Mouse (Mus musculus) T-cell, adult 2 months (primary cell): Measurements from ENCODE around the gene 1700016H13Rik.

ENCODE experiments used
- DNase-seq: peaks from one replicate; pipeline ENCODE4 v3.0.0; 2022; ENCODE audit warnings: low spot score

Gene 1700016H13Rik

DNA sequence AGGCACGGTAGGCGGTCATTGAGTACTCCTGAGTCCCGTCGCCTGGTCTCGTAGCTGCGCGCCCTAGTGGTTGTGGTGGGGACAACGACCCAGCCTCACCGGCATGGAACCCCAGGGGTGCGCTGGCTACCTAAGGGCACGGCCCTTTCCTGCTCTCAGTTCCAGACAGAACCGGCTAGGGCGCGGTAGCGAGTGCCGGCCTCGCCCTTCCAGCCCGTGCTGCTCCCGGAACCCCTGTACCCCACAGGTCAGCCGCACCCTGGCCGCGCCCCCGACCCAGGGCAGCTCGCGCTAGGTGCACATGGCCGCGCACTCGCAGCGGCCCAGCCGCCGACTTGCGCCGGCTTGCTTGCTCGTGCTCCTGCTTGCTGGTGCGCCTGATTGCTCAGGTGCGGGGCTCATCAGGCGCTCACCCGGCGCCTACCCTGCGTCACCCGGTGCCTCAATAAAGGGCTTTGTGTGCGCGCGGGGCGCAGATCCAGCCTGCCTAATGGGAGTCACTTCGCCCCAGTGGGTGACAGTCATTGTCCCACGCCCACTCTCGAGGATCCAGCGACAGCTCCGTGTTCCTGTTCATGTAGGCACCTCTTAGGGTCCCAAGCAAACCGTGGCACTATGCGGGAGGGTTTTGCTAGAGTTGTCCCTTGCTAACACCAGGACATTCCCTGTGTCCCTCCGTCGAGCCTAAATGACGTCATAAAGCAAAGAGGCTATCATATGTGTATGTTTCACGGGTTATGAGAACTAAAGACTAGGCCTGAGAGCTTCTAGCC is at the start of gene 1700016H13Rik:
TSS of gene 1700016H13Rik (minus strand) at position 665 of the 773 bp plus-strand sequence.
- peak; percentile 72 for DNase-seq

DNA sequence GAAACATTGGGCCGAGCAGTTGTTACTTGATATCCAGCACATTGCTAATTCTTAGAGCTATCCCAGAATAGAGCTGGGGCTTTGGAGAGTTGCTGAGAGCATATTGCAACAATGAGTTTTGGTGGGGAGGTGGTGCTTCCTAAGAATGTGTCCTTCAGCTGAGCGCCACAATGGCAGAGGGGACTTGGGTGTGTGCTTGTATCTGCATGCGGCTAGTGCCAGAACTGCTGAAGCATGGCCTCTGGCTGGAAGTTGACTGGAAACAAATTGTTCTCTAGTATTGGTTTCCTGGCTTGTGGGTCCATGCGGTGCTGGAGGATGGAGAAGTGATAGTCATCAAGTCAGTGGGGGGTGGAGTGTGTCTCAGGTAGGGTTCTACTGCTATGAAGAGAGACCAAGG is 49.5 kb upstream of the 1700016H13Rik start:
- DNase-seq = no peak

DNA sequence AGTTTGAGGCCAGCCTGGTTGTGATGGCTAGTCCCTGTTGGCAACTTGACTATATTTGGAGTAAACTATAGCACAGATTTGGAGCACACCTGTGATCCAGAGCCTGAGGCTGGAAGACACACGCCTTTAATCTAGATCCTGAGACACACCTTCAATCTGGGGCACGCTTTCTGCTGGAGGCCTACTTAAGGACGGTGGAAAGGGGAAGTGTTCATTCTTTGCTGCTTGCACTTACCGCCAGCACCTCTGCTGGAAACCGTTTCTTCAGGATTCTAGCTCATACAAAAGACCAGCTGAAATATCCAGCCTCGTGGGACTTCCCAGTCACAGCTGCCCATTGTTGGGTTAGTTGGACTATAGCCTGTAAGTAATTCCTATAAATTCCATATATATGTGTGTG is 46.7 kb upstream of the 1700016H13Rik start:
- no peak for DNase-seq

DNA sequence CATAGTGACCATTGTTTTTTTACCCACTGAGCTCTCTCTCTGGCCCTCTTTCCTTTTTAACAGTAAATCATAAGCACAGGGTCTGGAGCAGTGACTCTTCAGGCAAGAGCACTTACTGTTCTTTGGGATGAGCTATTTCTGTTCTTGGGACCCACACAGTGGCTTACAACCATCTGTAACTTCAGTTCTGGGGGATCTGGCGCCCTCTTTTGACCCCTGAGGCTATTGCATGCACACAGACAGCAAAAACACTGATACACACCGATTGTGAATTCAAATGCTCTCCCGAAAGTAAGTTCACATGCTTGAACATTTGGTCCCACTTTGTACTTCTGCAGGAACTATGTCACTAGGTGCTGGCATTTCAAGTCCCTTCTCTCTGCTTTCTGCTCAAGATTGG is 45.7 kb upstream of the 1700016H13Rik start:
- DNase-seq = no peak

DNA sequence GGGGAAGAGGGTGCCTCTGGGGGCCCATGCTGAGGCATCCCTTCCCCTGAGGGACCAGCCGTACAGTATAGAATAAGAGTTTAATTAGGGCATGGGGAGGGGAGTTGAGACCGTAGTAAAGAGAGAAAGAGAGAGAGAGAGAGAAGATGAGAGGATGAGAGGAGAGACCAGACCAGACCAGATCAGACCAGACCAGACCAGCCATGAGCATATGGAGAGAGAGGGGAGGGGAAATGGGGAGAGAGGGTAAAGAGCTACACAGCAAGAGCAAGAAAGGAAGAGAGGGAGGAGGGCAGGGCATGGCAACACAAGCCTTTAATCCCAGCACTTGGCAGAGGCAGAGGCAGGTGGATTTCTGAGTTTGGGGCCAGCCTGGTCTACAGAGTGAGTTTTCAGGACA is 44.9 kb upstream of the 1700016H13Rik start:
- DNase-seq = no peak

DNA sequence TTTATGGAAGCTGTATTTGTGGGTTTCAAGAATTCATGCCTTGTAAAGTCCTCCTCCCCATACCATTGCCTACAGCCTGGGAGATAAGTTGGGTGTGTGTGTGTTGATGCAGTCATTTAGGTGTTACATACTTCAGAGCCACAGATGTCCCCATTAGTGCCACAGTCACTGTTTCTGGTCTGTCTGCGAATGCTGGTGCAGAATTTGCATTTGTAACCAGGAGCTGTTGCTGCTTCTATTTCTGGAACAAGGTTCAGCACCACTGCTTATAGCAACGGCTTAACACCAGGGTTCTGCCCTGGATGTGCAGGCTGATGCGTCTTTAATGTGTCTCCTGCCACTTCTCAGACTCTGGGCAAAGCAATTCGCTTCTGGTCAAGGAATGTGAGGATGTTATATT is 43.7 kb upstream of the 1700016H13Rik start:
- DNase-seq = no peak

DNA sequence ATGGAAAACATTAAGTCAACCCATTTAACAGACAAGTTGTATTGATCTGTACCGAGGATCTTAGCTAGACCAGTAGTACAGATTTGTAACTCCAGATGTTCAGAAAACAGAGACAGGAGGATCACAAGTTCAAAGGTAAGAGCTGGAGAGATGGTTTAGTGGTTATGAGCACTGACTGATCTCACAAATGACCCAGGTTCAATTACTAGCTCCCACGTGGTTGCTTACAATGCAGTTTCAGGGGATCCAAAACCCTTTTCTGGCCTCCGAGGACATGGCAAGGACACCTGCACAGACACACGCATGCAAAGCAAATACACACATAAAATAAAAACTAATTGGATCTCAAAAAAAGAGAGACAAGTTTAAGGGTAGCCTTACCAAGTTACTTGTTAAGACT is 42.8 kb upstream of the 1700016H13Rik start:
- no peak for DNase-seq

DNA sequence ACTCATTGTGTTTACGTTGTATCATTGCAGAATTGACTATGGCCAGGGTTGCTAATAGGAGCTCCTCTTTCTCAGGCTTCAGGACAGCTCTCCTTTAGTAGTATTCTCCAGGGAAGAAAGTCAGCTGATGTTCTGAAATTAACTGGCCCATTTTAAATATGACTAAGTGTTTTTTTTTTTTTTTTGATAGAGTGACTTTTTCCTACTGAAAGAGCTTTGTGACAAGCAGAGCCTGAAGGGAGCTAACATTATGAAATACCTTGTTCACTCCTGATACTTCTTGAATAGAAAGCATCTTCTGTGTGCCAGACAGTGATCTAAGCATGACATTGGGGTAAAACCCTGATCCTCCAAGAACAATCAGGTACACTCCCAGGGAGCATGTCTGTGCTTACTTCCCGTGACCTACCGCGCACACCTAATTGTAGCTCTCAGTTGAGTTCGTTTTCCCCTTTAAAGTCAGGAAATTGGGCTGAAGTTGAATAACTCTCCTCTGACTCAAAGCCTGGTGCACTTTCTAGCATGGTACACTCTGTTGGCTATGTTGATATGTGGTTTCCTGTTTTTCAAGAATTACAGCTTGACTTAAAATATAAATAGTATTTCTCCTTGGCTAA is 42.2 kb upstream of the 1700016H13Rik start:
- peak; percentile 43 for DNase-seq

DNA sequence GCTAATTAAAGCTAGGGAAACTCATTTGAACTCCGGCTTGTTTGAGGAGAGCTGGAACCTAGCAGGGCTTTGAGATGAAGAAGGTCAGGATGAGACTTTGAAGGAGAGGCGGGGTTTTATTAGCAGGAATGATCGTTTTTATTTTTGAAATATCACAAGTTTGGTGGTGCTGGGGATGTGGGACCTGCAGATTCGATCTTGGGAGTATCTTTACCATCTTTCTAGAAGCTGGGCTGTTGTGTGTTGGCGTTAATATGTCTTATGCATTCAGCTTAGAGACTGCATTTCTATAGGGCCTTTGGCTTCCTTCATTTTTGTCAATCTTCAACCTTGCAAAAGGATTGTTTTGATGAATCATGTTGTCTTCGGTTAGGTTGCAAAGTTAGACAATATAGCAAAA is 38.3 kb upstream of the 1700016H13Rik start:
- no peak for DNase-seq

DNA sequence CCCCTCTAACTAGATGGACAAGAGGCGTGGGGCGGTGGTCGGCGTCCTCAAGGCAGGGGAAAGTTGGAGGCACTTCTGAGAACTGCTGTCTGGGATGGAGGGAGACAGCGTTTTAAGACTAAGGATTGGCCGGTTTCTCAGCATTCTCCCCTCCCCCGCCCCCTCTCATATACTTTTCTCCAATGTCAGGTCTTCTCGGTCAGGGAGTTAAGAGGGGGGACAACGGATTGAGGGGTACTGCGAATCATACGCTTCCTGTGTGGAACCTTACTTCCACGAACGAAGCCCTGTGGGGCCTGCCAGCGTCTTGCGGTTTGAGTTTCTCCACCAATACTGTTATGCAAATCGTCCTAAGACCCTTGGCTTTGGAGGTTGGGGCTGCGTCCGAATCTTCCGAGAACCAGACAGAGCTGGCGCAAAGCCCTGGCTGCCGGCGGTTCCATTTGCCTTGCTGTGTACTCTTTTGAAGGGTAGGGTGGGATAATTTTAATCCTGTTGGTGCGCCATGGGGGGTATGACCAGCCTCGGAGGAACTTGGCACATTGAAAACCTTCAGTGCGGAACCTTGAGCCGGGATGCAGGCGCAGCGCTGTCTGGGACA is 37.3 kb upstream of the 1700016H13Rik start:
- no peak for DNase-seq

DNA sequence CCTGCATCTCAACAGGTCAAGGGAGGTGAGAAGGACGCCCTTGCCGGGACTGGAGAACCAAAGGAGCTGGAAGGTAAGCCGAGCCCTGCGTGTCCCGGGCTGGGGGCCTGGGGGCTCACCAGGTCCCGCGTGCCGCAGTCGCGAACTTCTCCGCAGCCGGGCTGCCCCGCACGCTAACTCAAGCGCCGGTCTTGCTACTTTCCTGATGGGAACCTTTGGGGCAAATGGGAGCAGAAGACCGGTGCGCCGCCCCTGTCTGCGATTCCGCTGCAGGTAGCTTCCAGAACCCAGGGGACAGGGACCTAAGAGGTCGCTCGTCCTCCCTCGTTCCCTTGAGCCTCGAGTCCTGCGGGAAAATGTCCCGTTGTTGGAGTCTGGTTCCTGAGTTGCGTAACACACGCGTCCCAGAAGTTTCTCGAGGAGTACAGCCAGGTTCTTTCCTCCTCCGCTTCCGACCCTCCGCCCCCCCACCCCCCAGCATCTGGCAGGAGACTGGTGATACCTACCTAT is 36.8 kb upstream of the 1700016H13Rik start:
- no peak for DNase-seq

DNA sequence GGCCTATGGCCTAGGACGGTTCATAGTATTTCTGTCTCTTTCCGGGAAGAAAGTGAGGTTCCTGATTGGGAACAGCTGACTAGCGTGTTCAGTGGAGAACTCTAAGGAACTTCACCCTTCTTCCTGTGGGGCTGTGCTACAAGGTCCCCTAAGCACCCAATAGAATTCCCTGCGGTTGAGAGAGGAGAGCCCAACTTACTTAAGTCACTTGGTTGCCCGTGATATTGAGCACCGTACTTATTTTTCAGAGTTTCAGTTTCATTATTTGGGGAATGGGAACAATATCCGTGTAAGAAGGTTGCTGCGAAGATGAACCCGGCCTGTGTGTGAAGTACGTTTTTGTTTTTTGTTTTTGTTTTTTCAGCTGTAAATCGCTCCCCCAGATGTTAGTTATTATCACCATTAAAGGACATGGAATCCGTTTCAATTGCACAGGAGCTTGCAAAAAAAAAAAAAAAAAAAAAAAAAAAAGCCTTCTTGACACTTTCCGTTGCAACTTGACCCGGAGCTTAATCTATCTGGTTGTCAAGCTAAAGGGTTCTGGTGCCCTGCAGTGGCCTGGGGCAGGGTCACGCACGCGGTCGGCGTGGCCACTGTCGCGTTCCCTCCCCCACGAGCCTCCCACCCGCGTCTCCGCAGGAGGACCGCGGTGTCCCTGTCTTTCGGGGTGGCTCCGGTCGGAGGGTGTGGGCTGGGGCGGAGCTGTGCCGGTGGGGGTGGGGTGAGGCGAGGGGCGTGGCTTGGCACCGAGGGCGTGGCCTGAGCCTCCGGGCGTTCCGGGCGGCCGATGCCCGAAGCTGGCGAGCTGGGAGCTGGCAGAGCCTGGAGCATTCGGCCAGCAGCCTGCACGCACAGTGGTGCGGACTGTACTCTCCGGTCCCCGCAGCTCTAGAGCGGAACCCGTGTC is 36.1 kb upstream of the 1700016H13Rik start, which contains the start of gene Aff1:
TSS of gene Aff1 (plus strand) at position 751 of the 907 bp plus-strand sequence.
- DNase-seq = peak; percentile 79

DNA sequence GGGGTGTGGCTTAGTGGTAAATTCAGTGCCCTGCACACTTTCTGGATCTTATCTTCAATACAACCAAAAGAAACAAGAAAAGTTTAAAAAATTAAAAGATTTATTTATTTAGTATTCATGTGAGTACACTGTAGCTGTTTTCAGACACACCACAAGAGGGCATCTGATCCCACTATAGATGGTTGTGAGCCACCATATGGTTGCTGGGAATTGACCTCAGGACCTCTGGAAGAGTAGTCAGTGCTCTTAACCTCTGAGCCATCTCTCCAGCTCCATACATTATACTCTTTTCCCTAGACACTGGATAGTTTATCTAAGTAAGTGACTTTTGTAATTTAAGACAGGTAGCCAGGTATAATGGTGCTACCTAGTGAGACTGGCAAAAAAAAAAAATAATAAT is 35.4 kb upstream of the 1700016H13Rik start:
- DNase-seq = no peak

DNA sequence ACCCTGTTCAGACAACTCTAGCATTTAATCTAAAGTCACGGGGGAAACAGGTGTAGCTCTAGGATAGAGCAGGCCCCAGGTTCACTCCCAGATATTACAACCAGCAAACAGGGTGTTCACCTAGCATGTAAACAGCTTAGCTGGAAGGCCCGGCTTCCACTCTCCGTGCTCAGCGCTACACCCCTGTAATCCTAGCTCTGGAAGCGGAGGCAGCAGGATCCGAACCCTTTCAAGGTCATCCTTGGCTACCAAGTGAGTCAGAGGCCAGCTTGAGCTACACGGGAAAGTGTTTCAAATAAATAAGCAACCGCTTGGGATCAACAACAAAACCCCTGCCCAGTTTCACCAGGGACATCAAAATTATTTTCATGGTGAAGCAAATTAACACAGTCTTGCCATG is 34.4 kb upstream of the 1700016H13Rik start:
- no peak for DNase-seq

DNA sequence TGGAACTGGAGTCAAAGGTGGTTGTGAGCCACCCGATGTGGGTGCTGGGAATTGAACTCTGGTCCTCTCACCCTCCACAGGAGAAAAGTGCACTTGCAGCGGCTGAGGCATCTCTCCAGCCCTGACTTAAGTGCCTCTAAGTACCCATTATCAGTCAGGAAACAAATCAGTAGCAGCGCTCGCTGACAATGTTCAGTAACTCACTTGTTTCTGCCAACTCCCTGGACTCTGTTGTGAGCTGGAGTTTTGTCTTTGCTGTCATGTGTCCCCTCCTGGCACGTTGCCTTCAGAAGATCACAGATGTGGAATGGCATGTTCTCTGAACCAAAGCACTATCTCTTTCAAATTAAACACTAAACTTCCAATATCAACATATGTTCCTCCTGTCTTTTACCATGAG is 33.8 kb upstream of the 1700016H13Rik start:
- DNase-seq = no peak

DNA sequence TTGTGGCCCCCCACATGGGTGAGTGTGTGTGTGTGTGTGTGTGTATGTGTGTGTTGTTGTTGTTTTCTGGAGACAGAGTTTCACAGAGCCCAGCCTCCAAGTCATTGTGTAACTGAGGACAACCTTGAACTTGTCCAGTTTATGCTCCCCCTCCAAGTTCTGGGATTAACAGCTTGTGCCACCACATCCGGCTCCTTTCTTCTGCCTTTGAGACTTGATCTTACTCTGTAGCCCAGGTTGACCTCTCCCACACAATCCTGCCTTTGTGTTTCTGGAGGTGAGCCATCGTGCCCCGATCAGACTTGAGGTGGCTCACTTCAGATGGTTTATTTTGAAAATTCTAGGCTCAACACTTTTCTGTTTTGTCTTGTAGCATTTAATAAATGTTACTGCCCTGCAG is 26.0 kb upstream of the 1700016H13Rik start:
- no peak for DNase-seq

DNA sequence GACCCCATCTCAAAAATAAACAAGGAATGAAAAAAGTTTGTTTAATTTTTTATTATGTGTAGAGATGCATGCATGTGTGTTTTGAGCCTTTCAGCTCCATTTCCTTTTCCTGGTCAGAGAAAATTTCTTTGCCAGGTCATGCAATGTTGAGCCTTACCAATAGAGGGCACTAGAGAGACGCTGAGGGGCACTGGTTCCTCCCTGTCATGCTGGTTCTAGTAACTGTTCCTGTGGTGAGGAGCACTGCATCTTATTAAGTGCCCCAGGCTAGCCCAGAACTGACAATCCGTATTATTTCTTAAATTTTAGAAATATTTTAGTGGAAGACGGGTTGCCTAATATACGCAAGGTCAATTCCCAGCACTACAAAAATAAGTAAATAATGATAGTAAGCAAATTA is 24.6 kb upstream of the 1700016H13Rik start:
- peak; percentile 76 for DNase-seq

DNA sequence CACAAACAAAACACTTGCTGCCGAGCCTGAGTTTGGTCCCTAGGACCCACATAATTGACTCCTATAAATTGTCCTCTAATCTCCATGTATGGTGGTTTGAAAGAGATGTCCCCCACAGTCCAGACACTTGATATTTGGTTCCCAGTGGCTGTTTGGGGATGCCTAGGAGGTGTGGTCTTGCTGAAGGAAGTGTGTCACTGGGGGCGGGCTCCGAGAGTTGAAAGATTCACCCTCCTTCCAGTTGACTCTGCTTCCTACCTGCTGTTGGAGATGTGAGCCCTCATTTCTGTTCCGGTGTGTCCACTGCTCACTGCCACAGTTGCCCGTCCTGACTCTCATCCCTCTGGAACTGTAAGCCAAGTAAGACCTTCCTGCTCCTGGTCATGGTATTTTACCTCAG is 23.2 kb upstream of the 1700016H13Rik start:
- no peak for DNase-seq

DNA sequence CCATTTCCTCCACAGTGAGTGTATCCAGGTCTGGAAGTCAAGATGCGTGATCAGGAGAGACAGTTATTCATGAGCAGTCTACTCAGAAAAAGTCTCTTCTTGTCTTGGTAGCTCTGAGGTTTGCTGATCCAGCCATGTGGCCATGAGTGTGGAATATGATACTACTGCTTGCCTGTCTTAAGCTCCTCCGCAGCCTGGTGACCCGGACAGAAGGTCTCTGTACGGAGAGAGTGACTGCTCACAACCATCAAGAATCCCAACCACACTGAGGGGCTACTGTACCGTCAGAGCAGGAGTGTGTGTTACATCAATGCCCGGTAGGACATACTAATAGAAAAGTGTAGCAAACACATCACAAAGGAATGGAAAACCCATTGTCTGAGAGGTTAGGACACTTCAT is 22.1 kb upstream of the 1700016H13Rik start:
- DNase-seq = no peak

DNA sequence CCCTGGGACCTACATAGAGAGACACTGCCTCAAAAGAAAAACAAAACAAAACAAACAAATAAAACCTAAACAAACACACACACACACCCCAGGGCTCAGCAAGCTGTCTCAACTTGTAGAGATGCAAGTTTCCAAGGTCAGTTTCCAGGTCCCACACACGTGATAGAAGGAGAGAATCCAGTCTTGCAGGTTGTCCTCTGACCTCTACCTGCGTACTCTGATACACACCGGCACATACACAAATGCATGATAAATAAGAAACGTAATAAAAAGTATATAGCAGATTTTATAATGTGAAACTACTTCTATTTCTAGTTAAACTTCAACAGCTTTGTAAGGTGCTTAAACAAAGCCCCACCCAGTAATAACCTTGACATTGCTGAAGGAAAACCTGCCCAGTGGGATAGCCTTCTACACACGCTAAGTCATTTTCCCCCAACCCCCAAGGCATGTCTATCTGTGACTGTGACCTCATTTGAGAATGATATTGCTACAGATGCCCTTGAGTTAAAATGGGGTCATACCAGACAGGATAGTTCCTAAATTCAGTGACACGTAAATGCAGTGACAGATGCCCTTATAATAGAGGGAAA is 20.6 kb upstream of the 1700016H13Rik start:
- DNase-seq = no peak

DNA sequence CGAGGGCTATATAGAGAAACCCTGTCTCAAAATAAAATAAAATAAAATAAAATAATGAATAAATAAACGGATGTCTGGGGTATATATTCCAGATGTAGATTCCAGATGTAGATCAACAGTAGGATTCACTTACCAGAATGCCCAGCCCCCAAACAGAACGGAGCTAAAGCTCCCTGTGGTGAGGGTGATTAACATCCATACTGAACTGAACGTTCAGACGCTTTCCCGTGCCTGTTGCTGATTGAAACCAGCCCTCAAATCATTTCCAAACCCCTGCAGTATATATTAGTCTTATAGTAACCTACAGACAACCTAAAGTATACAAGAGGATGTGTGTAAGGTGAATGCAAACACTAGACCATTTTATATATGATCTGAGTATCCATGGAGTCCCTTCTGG is 18.7 kb upstream of the 1700016H13Rik start:
- DNase-seq = no peak

DNA sequence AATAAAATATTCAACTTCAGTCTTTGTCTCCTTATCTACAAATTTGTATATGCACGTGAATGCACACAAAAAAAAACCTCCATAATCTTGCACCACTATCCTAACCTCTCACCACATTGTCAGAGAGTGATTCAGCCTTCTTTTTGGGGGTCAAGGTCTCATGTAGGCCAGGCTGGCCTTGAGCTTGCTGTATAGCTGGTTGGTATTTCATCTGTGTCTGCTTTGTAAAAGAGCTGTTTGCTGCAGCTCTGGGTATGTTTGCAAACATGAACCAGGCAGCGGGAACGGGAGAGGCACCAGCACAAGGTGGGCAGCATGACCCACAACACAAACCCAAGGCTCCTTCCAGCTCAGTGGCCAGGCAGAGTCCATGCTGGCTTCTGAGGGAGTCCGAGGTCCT is 17.8 kb upstream of the 1700016H13Rik start:
- DNase-seq = no peak
